Mouse (Mus musculus) forebrain, embryonic 14.5 days (tissue): ENCODE results near the gene Dntt. TPM values are rescaled to one million over a fixed set of nuclear protein-coding genes. Genes with fewer than 3 reads are reported as not detected.

Experiments
- ATAC-seq: fragments of 200-750 bp; cut with Nextera tagmentation; 2 replicates; pipeline ENCODE4 v1.8.0; 2017; ENCODE audit warnings: mild to moderate bottlenecking, moderate library complexity
- DNase-seq: peaks from one replicate; pipeline ENCODE4 v3.0.0-alpha.2; 2015; ENCODE audit warnings: low spot score
- H3K27ac ChIP-seq: fragments of 300-500 bp; sonication (generic); 2 replicates; pipeline ENCODE4 v1.5.1; 2014; ENCODE audit warnings: low read depth, mild to moderate bottlenecking, control low read depth, low read length, moderate library complexity
- H3K27me3 ChIP-seq: fragments of 300-500 bp; sonication (generic); replicated peaks from 2 replicates; pipeline ENCODE4 v1.6.1; 2014; ENCODE audit warnings: low read length, control low read depth, mixed read lengths; ENCODE audit not compliant: control insufficient read depth, insufficient read depth
- H3K36me3 ChIP-seq: fragments of 300-500 bp; sonication (generic); 2 replicates; pipeline ENCODE4 v1.6.1; 2014; ENCODE audit warnings: low read length, control low read depth; ENCODE audit not compliant: control insufficient read depth, insufficient read depth
- H3K4me1 ChIP-seq: fragments of 300-500 bp; sonication (generic); 2 replicates; pipeline ENCODE4 v1.6.1; 2014; ENCODE audit warnings: antibody characterized with exemption, low read length, control low read depth; ENCODE audit not compliant: control insufficient read depth, insufficient read depth
- H3K4me2 ChIP-seq: fragments of 300-500 bp; sonication (generic); 2 replicates; pipeline ENCODE4 v1.6.1; 2014; ENCODE audit warnings: mild to moderate bottlenecking, control low read depth, low read length
- H3K4me3 ChIP-seq: fragments of 300-500 bp; sonication (generic); 2 replicates; pipeline ENCODE4 v1.5.1; 2014; ENCODE audit warnings: low read depth, low read length, control low read depth
- H3K9ac ChIP-seq: fragments of 300-500 bp; sonication (generic); 2 replicates; pipeline ENCODE4 v1.6.1; 2014; ENCODE audit warnings: mild to moderate bottlenecking, low read length, control low read depth, moderate library complexity
- H3K9me3 ChIP-seq: fragments of 300-500 bp; sonication (generic); replicated peaks from 2 replicates; pipeline ENCODE4 v1.6.1; 2016; ENCODE audit warnings: low read length, control low read depth, mixed read lengths; ENCODE audit not compliant: control insufficient read depth
- WGBS: fragments of 180-500 bp; shearing (Covaris S2); extraction: QIAGEN DNeasy Blood & Tissue Kit; methylation state at CpG from one replicate; pipeline ENCODE4 v1.1.7; 2014; 5-methylcytosine and 5-hydroxymethylcytosine counted together
- polyA plus RNA-seq: library from polyadenylated mRNA; unstranded; fragments of >200 nt; fragmentation: Nextera tagmentation; extraction: Ambion mirVana; gene quantifications from 2 replicates; pipeline ENCODE4 v1.2.1, GENCODE M21; 2014

The Dntt gene
- polyA plus RNA-seq, 1 experiment from 2014 or later, result 0.09 TPM

GRCm38 (mm10) chr19:41073746-41074455 lies 44.8 kb downstream of the Dntt start:
- no peaks in the 10 kb centered on the region for H3K36me3 ChIP-seq
- 86% methylated on average over 14 of the region's 14 CpGs for WGBS
- no peak for DNase-seq
- no peaks in the 10 kb centered on the region for H3K27me3 ChIP-seq
- H3K4me3 ChIP-seq, result no peak overlapping the region
- H3K9me3 ChIP-seq, result no peaks in the 10 kb centered on the region
- H3K9ac ChIP-seq, result no peak overlapping the region
- no peak overlapping the region for H3K27ac ChIP-seq
- no peak for ATAC-seq
- H3K4me2 ChIP-seq, result no peak overlapping the region
- no peaks in the 10 kb centered on the region for H3K4me1 ChIP-seq

GRCm38 (mm10) chr19:41076906-41077305 lies 47.8 kb downstream of the Dntt start, which contains the start of gene Opalin:
Gene Opalin, minus strand, starts transcription at chr19:41077113.
- 89% methylated on average over 3 of the region's 3 CpGs for WGBS
- H3K9me3 ChIP-seq, result no peaks in the 10 kb centered on the region
- DNase-seq, result peak; percentile 26
- no peak within 1 kb of the TSS for H3K27ac ChIP-seq
- ATAC-seq, result no peak
- H3K4me3 ChIP-seq, result no peak within 1 kb of the TSS
- no peaks in the 10 kb centered on the region for H3K36me3 ChIP-seq
- no peaks in the 10 kb centered on the region for H3K27me3 ChIP-seq
- no peak within 1 kb of the TSS for H3K9ac ChIP-seq
- no peak within 1 kb of the TSS for H3K4me2 ChIP-seq
- H3K4me1 ChIP-seq, result peaks cover 8% of the 10 kb centered on the region

DNA sequence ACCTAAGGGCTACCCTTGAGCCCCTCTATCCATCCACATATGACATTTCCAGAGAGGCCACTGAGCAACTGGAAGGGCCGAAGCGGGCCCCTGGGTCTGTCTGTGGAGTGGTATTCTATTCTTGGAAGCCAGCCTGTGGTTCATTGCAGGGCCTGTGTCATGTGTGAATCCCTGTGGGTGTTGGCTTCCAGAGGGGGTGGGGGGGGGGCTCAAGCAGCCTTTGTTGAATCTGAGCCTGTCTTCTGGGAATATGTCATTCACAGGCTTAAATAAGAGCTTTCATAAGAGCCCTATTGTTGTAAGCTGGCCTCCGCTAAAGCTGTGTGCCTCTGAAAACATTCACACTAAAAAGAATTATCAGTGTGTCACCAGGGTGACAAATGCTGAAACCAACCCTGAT lies 52.5 kb downstream of the Dntt start:
- WGBS, result 23% methylated on average over 3 of the region's 3 CpGs
- peak; percentile 74 for ATAC-seq

GRCm38 (mm10) chr19:41083646-41084045 lies 54.6 kb downstream of the Dntt start:
- DNase-seq, result no peak
- Histone ChIP-seq H3K9me3 (no peaks in the 10 kb centered on the region), H3K9ac (no peak overlapping the region), H3K4me3 (no peak overlapping the region), H3K36me3 (no peaks in the 10 kb centered on the region), H3K27ac (no peak overlapping the region), H3K27me3 (no peaks in the 10 kb centered on the region), H3K4me2 (no peak overlapping the region), H3K4me1 (peaks cover 10% of the 10 kb centered on the region)
- WGBS, result 94% methylated on average over 14 of the region's 14 CpGs
- no peak for ATAC-seq

More for the DNA sequence above, 52.5 kb downstream of the Dntt start:
- 0 out of 2 replicates have a peak overlapping the region, but pooled peaks have one; percentile 0 for H3K9ac ChIP-seq
- H3K4me2 ChIP-seq, result no peak overlapping the region
- peaks cover 8% of the 10 kb centered on the region for H3K4me1 ChIP-seq
- no peaks in the 10 kb centered on the region for H3K27me3 ChIP-seq
- peak; percentile 61 for DNase-seq
- no peaks in the 10 kb centered on the region for H3K36me3 ChIP-seq
- H3K9me3 ChIP-seq, result no peaks in the 10 kb centered on the region
- H3K4me3 ChIP-seq, result no peak overlapping the region
- H3K27ac ChIP-seq, result peak overlapping the region; percentile 44; the same call in 1 of the 2 replicates

DNA sequence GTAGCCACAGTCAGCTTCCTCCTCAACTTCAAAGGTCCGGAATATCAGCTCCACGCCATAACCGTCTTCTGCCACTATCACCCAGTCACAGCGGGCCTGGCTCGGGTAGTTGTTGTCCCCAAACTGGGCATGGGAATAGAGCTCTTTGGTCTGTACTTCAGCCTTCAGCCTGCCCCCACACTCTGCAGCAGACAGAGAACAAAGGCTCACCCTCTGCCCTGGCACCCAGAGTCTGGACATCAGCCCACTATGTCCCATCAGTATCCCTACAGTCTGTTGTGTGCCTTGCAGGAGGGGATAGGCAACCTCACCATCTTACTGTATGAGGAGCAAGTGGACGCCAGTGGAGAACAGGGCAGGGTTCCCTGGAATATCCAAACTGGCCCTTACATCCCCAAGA lies 57.2 kb downstream of the Dntt start:
- DNase-seq, result no peak
- ATAC-seq, result peak; percentile 1; the same call in 1 of the 2 replicates
- Histone ChIP-seq H3K4me1 (peaks cover 7% of the 10 kb centered on the region), H3K9ac (no peak overlapping the region), H3K36me3 (no peaks in the 10 kb centered on the region), H3K4me2 (no peak overlapping the region), H3K9me3 (no peaks in the 10 kb centered on the region), H3K27ac (no peak overlapping the region), H3K27me3 (no peaks in the 10 kb centered on the region), H3K4me3 (no peak overlapping the region)
- WGBS, result 86% methylated on average over 6 of the region's 6 CpGs

DNA sequence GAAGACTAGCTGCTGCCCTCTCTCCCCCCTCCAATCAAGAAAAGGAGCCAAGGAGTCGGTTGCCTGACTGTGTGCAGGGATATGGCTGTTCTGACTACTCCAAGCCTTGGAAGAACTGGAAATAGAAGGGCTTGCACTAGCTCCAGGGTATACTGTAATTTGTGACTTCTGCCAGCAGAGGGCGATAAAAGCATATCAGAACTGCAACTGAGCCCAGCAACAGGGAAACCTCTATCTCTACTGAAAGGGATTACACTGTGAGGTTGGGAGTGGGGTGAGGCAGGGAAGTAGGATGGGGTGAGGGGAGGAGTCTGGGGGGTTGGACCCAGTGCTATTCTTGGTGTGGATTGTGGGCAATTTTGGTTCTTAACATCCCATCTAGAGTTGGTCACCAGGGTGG lies 57.6 kb downstream of the Dntt start:
- Histone ChIP-seq H3K4me1 (peaks cover 3% of the 10 kb centered on the region), H3K36me3 (no peaks in the 10 kb centered on the region), H3K4me2 (no peak overlapping the region), H3K4me3 (no peak overlapping the region), H3K27me3 (no peaks in the 10 kb centered on the region), H3K27ac (no peak overlapping the region), H3K9ac (no peak overlapping the region), H3K9me3 (no peaks in the 10 kb centered on the region)
- peak; percentile 92 for DNase-seq
- WGBS, result 17% methylated on average over 2 of the region's 2 CpGs
- ATAC-seq, result peak; percentile 63

- no peaks in the 10 kb centered on the region for H3K9me3 ChIP-seq
- H3K27ac ChIP-seq, result no peak overlapping the region
- no peaks in the 10 kb centered on the region for H3K27me3 ChIP-seq
- no peak for ATAC-seq
- 0 out of 2 replicates have a peak, but pooled peaks cover 2% of the 10 kb centered on the region for H3K4me1 ChIP-seq
- H3K4me3 ChIP-seq, result no peak overlapping the region
- H3K4me2 ChIP-seq, result no peak overlapping the region
- no peak for DNase-seq
- no peak overlapping the region for H3K9ac ChIP-seq
- 38% methylated on average over 4 of the region's 4 CpGs for WGBS
- no peaks in the 10 kb centered on the region for H3K36me3 ChIP-seq
Observed at GRCm38 (mm10) chr19:41087901-41088300, 58.8 kb downstream of the Dntt start.

DNA sequence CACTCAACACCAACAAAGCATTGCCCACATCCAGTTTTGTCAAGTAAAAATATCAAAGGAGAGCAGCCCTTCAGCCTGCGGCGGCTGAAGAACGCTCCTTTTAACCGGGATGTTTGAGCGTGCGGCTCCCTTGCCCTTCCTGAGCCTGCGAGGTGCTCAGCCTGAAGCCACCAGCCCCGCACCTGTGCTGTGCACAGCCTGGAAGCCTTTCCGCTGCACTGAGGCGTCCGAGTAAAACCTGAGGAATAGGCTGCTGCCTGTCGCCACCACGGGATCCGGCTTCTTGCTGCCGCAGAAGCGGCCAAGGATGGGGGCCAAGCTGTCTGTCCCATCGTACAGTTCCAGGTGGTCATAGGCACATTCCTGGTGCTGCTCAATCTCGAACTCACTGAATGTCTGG lies 59.4 kb downstream of the Dntt start:
- Histone ChIP-seq H3K27me3 (no peaks in the 10 kb centered on the region), H3K4me1 (0 out of 2 replicates have a peak, but pooled peaks cover 2% of the 10 kb centered on the region), H3K27ac (no peak overlapping the region), H3K9ac (no peak overlapping the region), H3K4me2 (peak overlapping the region; percentile 21; the same call in 1 of the 2 replicates), H3K4me3 (no peak overlapping the region), H3K36me3 (no peaks in the 10 kb centered on the region), H3K9me3 (no peaks in the 10 kb centered on the region)
- no peak for DNase-seq
- no peak for ATAC-seq
- 38% methylated on average over 18 of the region's 18 CpGs for WGBS

DNA sequence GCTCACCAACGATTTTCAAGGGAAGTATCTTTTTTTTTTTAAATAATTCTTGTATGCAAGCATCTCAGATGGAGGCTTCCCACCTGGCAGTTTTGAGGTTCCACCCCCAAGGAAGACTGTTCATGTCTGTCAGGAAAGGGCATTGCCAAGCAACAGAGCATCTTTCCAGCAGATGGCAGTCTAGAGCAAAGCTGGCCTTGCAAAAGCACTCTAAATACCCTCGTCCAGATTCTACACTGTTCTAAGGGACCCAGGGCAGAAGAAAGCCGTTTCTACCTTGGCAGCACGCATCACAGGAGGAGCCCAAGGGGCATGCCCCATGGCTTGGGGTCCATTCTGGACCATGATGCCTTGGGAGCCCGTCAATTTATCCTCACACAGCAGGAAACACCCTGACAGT lies 60.8 kb downstream of the Dntt start:
- no peaks in the 10 kb centered on the region for H3K27me3 ChIP-seq
- H3K36me3 ChIP-seq, result no peaks in the 10 kb centered on the region
- DNase-seq (peak; percentile 88), ATAC-seq (peak; percentile 51)
- H3K27ac ChIP-seq, result no peak overlapping the region
- H3K4me3 ChIP-seq, result no peak overlapping the region
- 10% methylated on average over 5 of the region's 5 CpGs for WGBS
- H3K9ac ChIP-seq, result no peak overlapping the region
- H3K9me3 ChIP-seq, result no peaks in the 10 kb centered on the region
- H3K4me1 ChIP-seq, result 0 out of 2 replicates have a peak, but pooled peaks cover 2% of the 10 kb centered on the region
- H3K4me2 ChIP-seq, result no peak overlapping the region
